Mouse (Mus musculus) central nervous system, embryonic 18 days (tissue): Measurements from ENCODE around the gene Nkx1-1. TPM values are rescaled to one million over a fixed set of nuclear protein-coding genes. Genes with fewer than 3 reads are reported as not detected.

Experiments used
- polyA plus RNA-seq: library from polyadenylated mRNA; depleted of rRNA; stranded (reverse); fragments of >200 nt; gene quantifications from 2 replicates; pipeline ENCODE4 v1.2.3, GENCODE M21; 2012; rRNA removed

The Nkx1-1 gene
- polyA plus RNA-seq: 0.56 and 0.88 TPM in 2 replicates

DNA sequence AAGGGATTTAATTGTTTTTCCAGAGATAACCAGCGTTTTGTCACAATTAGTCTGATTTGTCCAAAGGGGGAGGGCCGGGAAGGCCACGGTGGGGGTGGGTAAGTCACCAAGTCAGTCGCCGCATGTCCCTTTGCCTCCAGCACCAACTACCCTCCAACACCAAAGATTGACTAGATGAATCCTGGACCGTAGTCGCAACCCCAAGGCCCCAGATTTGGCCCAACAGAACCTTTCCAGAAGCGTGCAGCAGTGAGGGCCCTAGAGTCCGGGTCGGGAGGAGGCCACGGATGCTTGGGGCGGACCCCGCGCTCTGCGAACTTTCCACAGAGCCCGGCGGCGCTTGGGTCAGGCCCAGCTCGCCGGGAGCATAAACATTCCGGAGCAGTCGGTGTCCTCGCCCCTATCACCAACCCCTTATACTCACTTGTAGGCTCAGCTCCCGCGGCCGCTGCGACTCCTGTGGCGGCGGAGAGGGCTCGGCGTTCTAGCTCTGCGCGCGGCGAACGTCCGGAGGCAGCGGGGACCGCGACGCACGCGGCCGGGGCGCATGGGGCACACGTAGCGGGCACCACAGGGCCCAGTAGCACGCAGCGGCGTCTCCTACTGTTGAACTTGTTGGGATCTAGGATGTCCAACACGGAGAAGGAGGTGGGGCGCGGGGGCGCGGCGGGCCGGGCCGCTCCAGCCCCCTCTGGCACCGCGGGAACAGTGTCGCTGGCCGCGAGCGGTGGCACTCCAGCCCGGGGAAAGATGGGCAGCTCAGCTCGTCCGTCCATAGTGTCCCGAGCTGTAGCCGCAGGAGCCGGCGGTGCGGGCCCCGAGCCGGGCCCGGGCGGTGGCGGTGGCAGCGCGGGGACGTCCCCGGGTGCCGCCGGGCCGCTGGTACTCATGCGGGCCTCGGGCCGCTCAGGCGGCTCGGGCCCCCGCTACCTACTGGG lies at the start of gene Nkx1-1:
Nkx1-1 (minus strand) TSS at position 776 of the 938 bp plus-strand sequence.

Other genes starting within 250 kb of the Nkx1-1 start
- gene Spon2, start 215.5 kb downstream of the Nkx1-1 start, polyA plus RNA-seq: 4.0 and 4.6 TPM in 2 replicates
- 296 and 298 TPM in 2 replicates for gene Ctbp1, start 159.0 kb downstream of the Nkx1-1 start, polyA plus RNA-seq
- 165 and 177 TPM in 2 replicates for gene Maea, start 98.5 kb downstream of the Nkx1-1 start, polyA plus RNA-seq
- gene Uvssa, start 55.4 kb downstream of the Nkx1-1 start, polyA plus RNA-seq: 6.3 and 6.8 TPM in 2 replicates
- 13.9 and 14.2 TPM in 2 replicates for gene Fam53a, start 195.7 kb upstream of the Nkx1-1 start, polyA plus RNA-seq
- 0.62 and 0.64 TPM in 2 replicates for gene Gm9903, start 195.9 kb upstream of the Nkx1-1 start, polyA plus RNA-seq
- 55.8 and 58.5 TPM in 2 replicates for gene Slbp, start 218.6 kb upstream of the Nkx1-1 start, polyA plus RNA-seq
- 17.2 and 20.2 TPM in 2 replicates for gene Tacc3, start 224.2 kb upstream of the Nkx1-1 start, polyA plus RNA-seq
- 27.9 and 29.1 TPM in 2 replicates for gene Tmem129, start 224.4 kb upstream of the Nkx1-1 start, polyA plus RNA-seq